ENCODE assay signal across 8 mouse cellular contexts in genomic region chr9:108347540-108348289, GRCm38 (mm10). TPM values are rescaled to one million over a fixed set of nuclear protein-coding genes. Genes with fewer than 3 reads are reported as not detected.
DNase-seq lines count a peak whose midpoint lies in the region; ATAC-seq and TF ChIP-seq lines count a peak whose summit lies in the region.

Gene Usp4 (plus strand): TSS chr9:108347853.

- no peaks in the 10 kb centered on the region for H3K9me3 ChIP-seq in hindbrain, embryonic 10.5 days
- no peaks in the 10 kb centered on the region for H3K9me3 ChIP-seq in lung, embryonic 16.5 days (ENCODE audit: control insufficient read depth, low read length)

- under 1% methylated on average over 74 of the region's 75 CpGs for WGBS in hindbrain, embryonic 10.5 days
- WGBS in lung, embryonic 16.5 days = under 1% methylated on average over 69 of the region's 75 CpGs
- WGBS in thymus, adult 2 months = under 1% methylated on average over 75 of the region's 75 CpGs

- peak within 1 kb of the TSS; percentile 91 for H3K9ac ChIP-seq in lung, embryonic 16.5 days (ENCODE audit: low read length)

- DNase-seq in Muller cell, postnatal 12 days (ENCODE audit: inconsistent ontology term) = peak; percentile 96
- DNase-seq in cerebellum, adult 9-11 months = peak; percentile 89
- DNase-seq in frontal cortex, adult 2 months (ENCODE audit: extremely low spot score in 1 of 2, low spot score in 1 of 2) = peak; percentile 56 to 87
- DNase-seq in hindbrain, embryonic 10.5 days (ENCODE audit: low spot score) = peak; percentile 91
- peak; percentile 91 for DNase-seq in layer of hippocampus, adult 9-11 months
- DNase-seq in ovary, adult 18-20 months (ENCODE audit: low spot score) = peak; percentile 80
- DNase-seq in thymus, adult 2 months = peak; percentile 82

- peak within 1 kb of the TSS; percentile 84 for H3K4me2 ChIP-seq in lung, embryonic 16.5 days (ENCODE audit: low read depth, low read length)

- TF ChIP-seq POLR2A in thymus, adult 2 months (IDR thresholded peaks at IDR 0.05; ENCODE audit: control insufficient read depth, extremely low read depth, insufficient read depth, low read length, poor library complexity) = peak; percentile 75

- peak within 1 kb of the TSS; percentile 97 for H3K27ac ChIP-seq in hindbrain, embryonic 10.5 days
- peak within 1 kb of the TSS; percentile 97 for H3K27ac ChIP-seq in lung, embryonic 16.5 days (ENCODE audit: low read length)
- peak within 1 kb of the TSS; percentile 6 for H3K27ac ChIP-seq in thymus, adult 2 months (ENCODE audit: control insufficient read depth, insufficient read depth, low read length)

- H3K4me1 ChIP-seq in hindbrain, embryonic 10.5 days (replicated peaks) = peaks cover 23% of the 10 kb centered on the region
- peaks cover 11% of the 10 kb centered on the region for H3K4me1 ChIP-seq in lung, embryonic 16.5 days (replicated peaks; ENCODE audit: control insufficient read depth, insufficient read depth, low read length)
- peaks cover 15% of the 10 kb centered on the region for H3K4me1 ChIP-seq in thymus, adult 2 months (replicated peaks; ENCODE audit: control insufficient read depth, insufficient read depth, low read length)

- H3K36me3 ChIP-seq in hindbrain, embryonic 10.5 days = peaks cover 32% of the 10 kb centered on the region
- peaks cover 18% of the 10 kb centered on the region for H3K36me3 ChIP-seq in lung, embryonic 16.5 days (ENCODE audit: control insufficient read depth, insufficient read depth, low read length)
- H3K36me3 ChIP-seq in thymus, adult 2 months (ENCODE audit: control insufficient read depth, insufficient read depth, low read length) = peaks cover 20% of the 10 kb centered on the region

- peak; percentile 97 for ATAC-seq in lung, embryonic 16.5 days (ENCODE audit: low read depth)

- H3K27me3 ChIP-seq in hindbrain, embryonic 10.5 days (ENCODE audit: insufficient read depth, poor library complexity, severe bottlenecking) = no peaks in the 10 kb centered on the region
- H3K27me3 ChIP-seq in lung, embryonic 16.5 days (ENCODE audit: control insufficient read depth, insufficient read depth, low read depth, low read length) = no peaks in the 10 kb centered on the region
- no peaks in the 10 kb centered on the region for H3K27me3 ChIP-seq in thymus, adult 2 months (ENCODE audit: control insufficient read depth, insufficient read depth, low read length)

- TF ChIP-seq CTCF in thymus, adult 2 months (IDR thresholded peaks at IDR 0.05; ENCODE audit: borderline replicate concordance, control insufficient read depth, extremely low read depth, insufficient read depth, low read length, poor library complexity) = peak; percentile 49; the same call in 1 of the 2 replicates

- H3K4me3 ChIP-seq in hindbrain, embryonic 10.5 days = peak within 1 kb of the TSS; percentile 95
- peak within 1 kb of the TSS; percentile 97 for H3K4me3 ChIP-seq in lung, embryonic 16.5 days (ENCODE audit: low read length)
- H3K4me3 ChIP-seq in thymus, adult 2 months (ENCODE audit: control insufficient read depth, insufficient read depth, low read length) = peak within 1 kb of the TSS; percentile 63

RNA-seq across cellular contexts. Expression of gene Usp4, which starts in this region (rescaled TPM):
- 116 and 128 TPM in 2 replicates for polyA plus RNA-seq in frontal cortex, adult 2 months (2012; rRNA removed)
- 124 and 128 TPM in 2 replicates for polyA plus RNA-seq in hindbrain, embryonic 10.5 days (2016; fragmentation: Nextera tagmentation; extraction: Ambion mirVana)
- polyA plus RNA-seq in lung, embryonic 16.5 days (2015; fragmentation: Nextera tagmentation; extraction: Ambion mirVana) = 89.9 and 93.6 TPM in 2 replicates
- polyA plus RNA-seq in thymus, adult 2 months (2012; rRNA removed) = 100 and 104 TPM in 2 replicates

Comparison
In these comparisons a context has a peak if more than half of its experiments do, and no peak if none do; other contexts are left out.
1. Peak in every context shown above with its lines: DNase-seq, ATAC-seq, H3K4me3 ChIP-seq and H3K27ac ChIP-seq.
2. H3K27ac ChIP-seq: peak in every context shown above with its lines; median percentile 97 in hindbrain, embryonic 10.5 days; 97 in lung, embryonic 16.5 days; 6 in thymus, adult 2 months.